Mouse (Mus musculus): Measurements from ENCODE around the gene Efna1. TPM values are rescaled to one million over a fixed set of nuclear protein-coding genes. Genes with fewer than 3 reads are reported as not detected.
A peak's percentile ranks its signal among the peaks of the same experiment; 100 is the strongest.

Efna1 gene
- polyA plus RNA-seq, 1 experiment from 2014 or later: 40.7 TPM

DNA sequence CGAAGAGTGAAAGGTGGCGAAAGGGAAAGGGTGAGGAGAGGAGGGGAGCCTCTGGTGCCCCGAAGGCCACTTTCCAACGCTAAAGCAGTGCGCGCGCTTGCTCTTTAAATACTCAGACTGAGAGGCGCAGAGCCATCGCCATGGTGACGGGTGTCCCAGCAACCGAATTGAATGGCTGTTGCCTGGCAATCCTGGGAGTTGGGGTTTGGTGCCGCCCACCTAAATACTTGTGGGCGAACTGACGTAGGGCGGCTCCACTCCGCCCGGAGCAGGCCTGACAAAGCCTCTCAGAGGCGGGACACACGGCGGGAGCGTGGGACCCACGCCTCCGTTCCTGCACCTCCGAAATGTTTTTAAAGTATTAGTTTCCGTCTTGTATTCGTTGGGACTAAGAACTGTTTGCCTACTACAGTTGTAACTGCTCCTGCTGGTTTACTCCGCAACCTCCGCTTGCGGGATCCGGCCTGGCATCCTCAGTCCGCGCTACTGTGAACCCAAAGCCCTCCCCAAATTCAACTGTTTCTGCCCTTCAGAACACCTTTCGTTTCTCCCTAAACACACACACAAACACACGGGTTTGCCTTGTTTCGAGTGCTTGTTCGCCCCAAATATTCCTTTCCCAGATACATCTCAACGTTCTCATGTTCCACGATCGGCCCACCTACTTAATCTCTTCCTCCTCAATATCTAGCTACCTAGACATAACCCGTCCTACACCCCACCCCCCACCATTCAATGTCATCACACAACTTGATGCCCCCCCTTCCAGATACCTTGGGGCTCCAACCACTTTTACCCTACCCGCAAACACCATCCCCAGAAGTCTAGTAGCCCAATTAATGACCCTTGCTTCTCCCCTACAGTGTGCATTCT is 53.4 kb downstream of the Efna1 start:
- peak; percentile 86 for ATAC-seq (ENCODE audit: insufficient number of reproducible peaks, insufficient read depth, low FRiP score, low TSS enrichment, low read depth)
- H3K4me1 ChIP-seq: peaks cover 32% of the 10 kb centered on the region
- H3K9me3 ChIP-seq: no peaks in the 10 kb centered on the region
- peaks cover 20% of the 10 kb centered on the region for H3K36me3 ChIP-seq
- H3K9ac ChIP-seq: peak overlapping the region; percentile 64
- H3K4me2 ChIP-seq: peak overlapping the region; percentile 84
- peaks cover 21% of the 10 kb centered on the region for H3K27me3 ChIP-seq
- peak overlapping the region; percentile 88 for H3K27ac ChIP-seq
- peak overlapping the region; percentile 46 for H3K4me3 ChIP-seq
- WGBS: 2% methylated on average over 41 of the region's 41 CpGs

- Histone ChIP-seq H3K9ac (peak within 1 kb of the TSS; percentile 64), H3K27ac (peak within 1 kb of the TSS; percentile 88), H3K9me3 (no peaks in the 10 kb centered on the region), H3K27me3 (peaks cover 21% of the 10 kb centered on the region), H3K4me3 (peak within 1 kb of the TSS; percentile 46), H3K4me1 (peaks cover 32% of the 10 kb centered on the region), H3K36me3 (peaks cover 20% of the 10 kb centered on the region), H3K4me2 (peak within 1 kb of the TSS; percentile 84)
- WGBS: 3% methylated on average over 21 of the region's 21 CpGs
- ATAC-seq (ENCODE audit: insufficient number of reproducible peaks, insufficient read depth, low FRiP score, low TSS enrichment, low read depth): no peak
Observed at GRCm38 (mm10) chr3:89226900-89227299, 54.0 kb downstream of the Efna1 start, which contains the start of gene Mtx1. TSS of gene Mtx1 (minus strand) at chr3:89227088.

DNA sequence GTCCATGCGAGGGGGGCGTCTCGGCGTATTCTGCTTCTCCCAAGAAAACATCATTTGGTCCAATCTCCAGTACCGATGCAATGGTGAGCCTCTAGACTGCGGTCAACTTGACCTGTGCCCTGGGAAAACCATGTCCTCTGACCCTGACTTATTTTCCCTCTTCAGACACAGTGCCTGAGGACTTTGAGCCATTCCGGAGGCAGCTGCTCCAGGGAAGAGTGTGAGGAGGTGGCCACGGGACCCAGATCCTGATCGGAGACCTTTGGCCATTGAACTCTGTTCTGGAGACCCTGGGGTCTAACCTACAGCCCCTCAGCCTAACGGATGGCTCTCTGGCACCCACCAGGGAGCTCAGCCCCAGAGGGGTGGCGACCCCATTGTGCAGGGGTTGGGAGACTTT is 54.6 kb downstream of the Efna1 start:
- peak overlapping the region; percentile 64 for H3K9ac ChIP-seq
- no peaks in the 10 kb centered on the region for H3K9me3 ChIP-seq
- WGBS: 16% methylated on average over 11 of the region's 11 CpGs
- no peak for ATAC-seq (ENCODE audit: insufficient number of reproducible peaks, insufficient read depth, low FRiP score, low TSS enrichment, low read depth)
- H3K27me3 ChIP-seq: peaks cover 21% of the 10 kb centered on the region
- H3K4me1 ChIP-seq: peaks cover 32% of the 10 kb centered on the region
- peak overlapping the region; percentile 84 for H3K4me2 ChIP-seq
- peak overlapping the region; percentile 71 for H3K27ac ChIP-seq
- H3K36me3 ChIP-seq: peaks cover 24% of the 10 kb centered on the region
- H3K4me3 ChIP-seq: peak overlapping the region; percentile 46

DNA sequence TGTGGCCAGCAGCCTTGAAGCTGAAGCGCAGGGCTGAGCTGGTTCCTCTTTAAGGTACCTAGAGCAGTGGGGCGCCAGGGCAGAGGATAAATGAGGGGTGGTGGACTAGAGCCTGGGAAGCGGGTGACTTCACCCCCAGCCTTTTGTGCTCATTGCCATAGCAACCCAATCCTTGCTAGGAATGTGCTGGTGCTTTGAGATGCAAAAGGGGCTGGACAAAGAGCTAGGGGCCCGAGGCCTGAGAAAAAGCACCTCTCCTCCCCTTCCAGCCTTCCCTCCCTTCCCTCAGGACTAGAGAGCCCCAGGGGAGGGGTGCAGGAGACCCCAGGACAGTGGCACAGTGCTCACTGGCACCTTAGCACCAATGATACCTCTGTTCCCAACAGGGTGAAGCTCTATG is 55.0 kb downstream of the Efna1 start:
- Histone ChIP-seq H3K27ac (0 out of 2 replicates have a peak overlapping the region, but pooled peaks have one; percentile 71), H3K9ac (peak overlapping the region; percentile 64), H3K36me3 (peaks cover 29% of the 10 kb centered on the region), H3K27me3 (peaks cover 20% of the 10 kb centered on the region), H3K4me3 (peak overlapping the region; percentile 46), H3K4me1 (peaks cover 32% of the 10 kb centered on the region), H3K4me2 (peak overlapping the region; percentile 84), H3K9me3 (no peaks in the 10 kb centered on the region)
- no peak for ATAC-seq (ENCODE audit: insufficient number of reproducible peaks, insufficient read depth, low FRiP score, low TSS enrichment, low read depth)
- 25% methylated on average over 4 of the region's 4 CpGs for WGBS

DNA sequence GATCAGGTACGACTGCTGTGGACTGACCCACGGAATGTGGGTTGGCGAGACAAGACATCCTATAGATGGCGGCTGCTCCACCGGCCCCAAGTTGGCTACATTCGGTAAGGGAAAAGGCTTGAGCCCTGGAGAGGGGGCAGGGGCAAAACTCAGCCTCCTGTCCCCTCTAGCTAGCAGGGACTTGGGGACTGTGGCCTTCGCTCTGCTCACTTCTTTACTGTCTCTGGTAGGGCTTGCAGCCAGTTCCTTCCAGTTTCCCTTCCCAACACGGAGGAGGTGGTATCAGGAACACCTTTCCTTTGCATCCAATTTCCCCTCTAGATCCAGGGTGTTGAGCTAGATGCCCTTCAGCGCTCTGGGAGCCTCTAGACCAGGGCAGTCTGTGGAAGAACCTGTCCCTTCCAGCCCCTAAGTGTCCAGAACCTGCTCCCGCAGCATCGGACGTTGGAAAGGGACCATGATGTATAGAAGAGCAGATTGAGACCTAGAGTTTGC is 55.6 kb downstream of the Efna1 start:
- no peaks in the 10 kb centered on the region for H3K9me3 ChIP-seq
- H3K4me3 ChIP-seq: peak overlapping the region; percentile 46
- WGBS: 49% methylated on average over 12 of the region's 12 CpGs
- H3K36me3 ChIP-seq: peaks cover 30% of the 10 kb centered on the region
- no peak for ATAC-seq (ENCODE audit: insufficient number of reproducible peaks, insufficient read depth, low FRiP score, low TSS enrichment, low read depth)
- no peak overlapping the region for H3K27ac ChIP-seq
- peaks cover 15% of the 10 kb centered on the region for H3K27me3 ChIP-seq
- peak overlapping the region; percentile 84 for H3K4me2 ChIP-seq
- peak overlapping the region; percentile 64 for H3K9ac ChIP-seq
- H3K4me1 ChIP-seq: peaks cover 32% of the 10 kb centered on the region

DNA sequence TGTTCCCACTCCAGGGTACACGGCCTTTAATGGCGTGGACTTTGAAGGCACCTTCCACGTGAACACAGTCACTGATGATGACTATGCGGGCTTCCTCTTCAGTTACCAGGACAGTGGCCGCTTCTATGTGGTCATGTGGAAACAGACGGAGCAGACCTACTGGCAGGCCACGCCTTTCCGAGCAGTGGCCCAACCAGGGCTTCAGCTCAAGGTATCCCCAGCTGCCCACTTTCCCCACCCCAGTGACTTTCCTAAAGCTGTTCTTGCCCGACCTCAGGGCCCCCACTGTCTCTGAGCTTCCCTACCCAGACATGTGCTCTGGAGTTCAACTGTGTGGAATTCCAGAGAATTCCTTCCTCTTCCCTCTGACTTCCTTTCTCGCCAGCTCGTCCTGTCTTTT is 56.1 kb downstream of the Efna1 start:
- 0 out of 2 replicates have a peak overlapping the region, but pooled peaks have one; percentile 64 for H3K9ac ChIP-seq
- no peak overlapping the region for H3K27ac ChIP-seq
- peaks cover 9% of the 10 kb centered on the region for H3K27me3 ChIP-seq
- no peak overlapping the region for H3K4me3 ChIP-seq
- WGBS: 77% methylated on average over 11 of the region's 11 CpGs
- H3K4me1 ChIP-seq: peaks cover 32% of the 10 kb centered on the region
- no peak overlapping the region for H3K4me2 ChIP-seq
- ATAC-seq (ENCODE audit: insufficient number of reproducible peaks, insufficient read depth, low FRiP score, low TSS enrichment, low read depth): no peak
- peaks cover 35% of the 10 kb centered on the region for H3K36me3 ChIP-seq
- no peaks in the 10 kb centered on the region for H3K9me3 ChIP-seq

MicroRNA genes within 50 kb of the gene (microRNA counts, 519-probe panel; counts per million panel counts)
- microRNA mmu-miR-92b: 236 counts per million, percentile 44 among the panel's probes with 10 or more counts

Small RNAs within 50 kb of the gene (microRNA-seq; reads per million reads assigned to microRNA genes)
- 504 reads per million, percentile 71 among the genes with 10 or more reads in this experiment for gene Mir92b

Other genes starting within 250 kb of the Efna1 start
- 23.3 and 25.0 TPM in 2 replicates for gene Rusc1, start 187.8 kb downstream of the Efna1 start, polyA plus RNA-seq (2015; fragmentation: Nextera tagmentation; extraction: Ambion mirVana)
- not detected in 2 replicates for gene Gm43738, start 180.0 kb downstream of the Efna1 start, polyA plus RNA-seq (2015; fragmentation: Nextera tagmentation; extraction: Ambion mirVana)
- gene Fdps, start 179.2 kb downstream of the Efna1 start, polyA plus RNA-seq (2015; fragmentation: Nextera tagmentation; extraction: Ambion mirVana): 193 and 231 TPM in 2 replicates
- 2.0 TPM in 1 of 2 replicates, not detected in the other for gene Pklr, start 145.0 kb downstream of the Efna1 start, polyA plus RNA-seq (2015; fragmentation: Nextera tagmentation; extraction: Ambion mirVana)
- gene Hcn3, start 120.9 kb downstream of the Efna1 start, polyA plus RNA-seq (2015; fragmentation: Nextera tagmentation; extraction: Ambion mirVana): 3.6 and 4.3 TPM in 2 replicates
- gene Clk2, start 116.3 kb downstream of the Efna1 start, polyA plus RNA-seq (2015; fragmentation: Nextera tagmentation; extraction: Ambion mirVana): 39.9 and 41.8 TPM in 2 replicates
- gene Scamp3, start 103.7 kb downstream of the Efna1 start, polyA plus RNA-seq (2015; fragmentation: Nextera tagmentation; extraction: Ambion mirVana): 115 and 125 TPM in 2 replicates
- 31.5 and 32.6 TPM in 2 replicates for gene Fam189b, start 98.0 kb downstream of the Efna1 start, polyA plus RNA-seq (2015; fragmentation: Nextera tagmentation; extraction: Ambion mirVana)
- 34.7 TPM in 2 replicates for gene Gba, start 78.2 kb downstream of the Efna1 start, polyA plus RNA-seq (2015; fragmentation: Nextera tagmentation; extraction: Ambion mirVana)
- 42.0 and 48.1 TPM in 2 replicates for gene Thbs3, start 66.0 kb downstream of the Efna1 start, polyA plus RNA-seq (2015; fragmentation: Nextera tagmentation; extraction: Ambion mirVana)
- gene Mtx1, start 54.1 kb downstream of the Efna1 start, polyA plus RNA-seq (2015; fragmentation: Nextera tagmentation; extraction: Ambion mirVana): 182 and 212 TPM in 2 replicates
- gene Muc1, start 52.1 kb downstream of the Efna1 start, polyA plus RNA-seq (2015; fragmentation: Nextera tagmentation; extraction: Ambion mirVana): 1.5 and 1.6 TPM in 2 replicates
- 300 and 361 TPM in 2 replicates for gene Krtcap2, start 35.2 kb downstream of the Efna1 start, polyA plus RNA-seq (2015; fragmentation: Nextera tagmentation; extraction: Ambion mirVana)
- 7.0 and 9.7 TPM in 2 replicates for gene Trim46, start 34.8 kb downstream of the Efna1 start, polyA plus RNA-seq (2015; fragmentation: Nextera tagmentation; extraction: Ambion mirVana)
- 120 and 147 TPM in 2 replicates for gene Dpm3, start 21.8 kb downstream of the Efna1 start, polyA plus RNA-seq (2015; fragmentation: Nextera tagmentation; extraction: Ambion mirVana)
- 67.4 and 68.6 TPM in 2 replicates for gene Slc50a1, start 10.6 kb downstream of the Efna1 start, polyA plus RNA-seq (2015; fragmentation: Nextera tagmentation; extraction: Ambion mirVana)
- 22.6 and 26.6 TPM in 2 replicates for gene Efna3, start 41.8 kb upstream of the Efna1 start, polyA plus RNA-seq (2015; fragmentation: Nextera tagmentation; extraction: Ambion mirVana)
- 46.5 and 50.1 TPM in 2 replicates for gene Efna4, start 56.9 kb upstream of the Efna1 start, polyA plus RNA-seq (2015; fragmentation: Nextera tagmentation; extraction: Ambion mirVana)
- 50.8 and 52.6 TPM in 2 replicates for gene Adam15, start 68.9 kb upstream of the Efna1 start, polyA plus RNA-seq (2015; fragmentation: Nextera tagmentation; extraction: Ambion mirVana)
- gene Dcst2, start 80.8 kb upstream of the Efna1 start, polyA plus RNA-seq (2015; fragmentation: Nextera tagmentation; extraction: Ambion mirVana): 0.18 and 0.38 TPM in 2 replicates
- 0.44 and 0.85 TPM in 2 replicates for gene Dcst1, start 84.1 kb upstream of the Efna1 start, polyA plus RNA-seq (2015; fragmentation: Nextera tagmentation; extraction: Ambion mirVana)
- gene Zbtb7b, start 113.6 kb upstream of the Efna1 start, polyA plus RNA-seq (2015; fragmentation: Nextera tagmentation; extraction: Ambion mirVana): 1.7 and 2.1 TPM in 2 replicates
- not detected in 2 replicates for gene Lenep, start 121.7 kb upstream of the Efna1 start, polyA plus RNA-seq (2015; fragmentation: Nextera tagmentation; extraction: Ambion mirVana)
- gene Flad1, start 130.7 kb upstream of the Efna1 start, polyA plus RNA-seq (2015; fragmentation: Nextera tagmentation; extraction: Ambion mirVana): 29.4 and 29.5 TPM in 2 replicates
- 513 and 525 TPM in 2 replicates for gene Cks1b, start 137.2 kb upstream of the Efna1 start, polyA plus RNA-seq (2015; fragmentation: Nextera tagmentation; extraction: Ambion mirVana)
- 91.4 and 93.3 TPM in 2 replicates for gene Shc1, start 137.3 kb upstream of the Efna1 start, polyA plus RNA-seq (2015; fragmentation: Nextera tagmentation; extraction: Ambion mirVana)
- gene Pygo2, start 149.1 kb upstream of the Efna1 start, polyA plus RNA-seq (2015; fragmentation: Nextera tagmentation; extraction: Ambion mirVana): 47.8 and 50.5 TPM in 2 replicates
- gene Pbxip1, start 155.6 kb upstream of the Efna1 start, polyA plus RNA-seq (2015; fragmentation: Nextera tagmentation; extraction: Ambion mirVana): 25.2 and 27.7 TPM in 2 replicates
- gene Pmvk, start 173.4 kb upstream of the Efna1 start, polyA plus RNA-seq (2015; fragmentation: Nextera tagmentation; extraction: Ambion mirVana): 49.3 and 57.5 TPM in 2 replicates
- gene Kcnn3, start 239.0 kb upstream of the Efna1 start, polyA plus RNA-seq (2015; fragmentation: Nextera tagmentation; extraction: Ambion mirVana): 1.5 and 1.7 TPM in 2 replicates

Measured in embryonic facial prominence, embryonic 13.5 days (tissue).